Mouse (Mus musculus): Measurements from ENCODE around the gene Col11a2.

Gene Col11a2

GRCm38 (mm10) chr17:34072091-34072490, 32.9 kb downstream of the Col11a2 start:
- no peak for DNase-seq

- DNase-seq: peak; percentile 84
Measured at GRCm38 (mm10) chr17:34075271-34075670, 36.0 kb downstream of the Col11a2 start.

GRCm38 (mm10) chr17:34077549-34077948, 38.3 kb downstream of the Col11a2 start:
- peak; percentile 79 for DNase-seq

GRCm38 (mm10) chr17:34078148-34078547, 38.9 kb downstream of the Col11a2 start:
- no peak for DNase-seq

GRCm38 (mm10) chr17:34079002-34079401, 39.8 kb downstream of the Col11a2 start:
- no peak for DNase-seq

- peak; percentile 34 for DNase-seq
Measured at GRCm38 (mm10) chr17:34079621-34080020, 40.4 kb downstream of the Col11a2 start.

- no peak for DNase-seq
Measured at GRCm38 (mm10) chr17:34083104-34083503, 43.9 kb downstream of the Col11a2 start.

GRCm38 (mm10) chr17:34087386-34087785, 48.1 kb downstream of the Col11a2 start:
- DNase-seq: no peak

GRCm38 (mm10) chr17:34088124-34088523, 48.9 kb downstream of the Col11a2 start:
- no peak for DNase-seq

- DNase-seq: peak; percentile 66
Measured at GRCm38 (mm10) chr17:34090923-34091322, 51.7 kb downstream of the Col11a2 start.

GRCm38 (mm10) chr17:34092197-34092875, 53.1 kb downstream of the Col11a2 start, which contains the start of gene H2-Oa:
TSS of gene H2-Oa (plus strand) at chr17:34092340.
- DNase-seq: peak; percentile 75

GRCm38 (mm10) chr17:34093199-34093874, 54.1 kb downstream of the Col11a2 start:
- peak; percentile 73 for DNase-seq

GRCm38 (mm10) chr17:34094283-34095035, 55.2 kb downstream of the Col11a2 start:
- peak; percentile 63 for DNase-seq

- no peak for DNase-seq
Measured at GRCm38 (mm10) chr17:34096497-34097010, 57.3 kb downstream of the Col11a2 start.

- DNase-seq: no peak
Measured at GRCm38 (mm10) chr17:34097272-34097671, 58.0 kb downstream of the Col11a2 start.

- DNase-seq: no peak
Measured at GRCm38 (mm10) chr17:34098709-34099479, 59.7 kb downstream of the Col11a2 start.

- no peak for DNase-seq
Measured at GRCm38 (mm10) chr17:34099531-34099930, 60.3 kb downstream of the Col11a2 start.

- DNase-seq: no peak
Measured at GRCm38 (mm10) chr17:34101185-34101584, 61.9 kb downstream of the Col11a2 start.

GRCm38 (mm10) chr17:34101604-34102032, 62.4 kb downstream of the Col11a2 start:
- peak; percentile 98 for DNase-seq

- DNase-seq: no peak
Measured at GRCm38 (mm10) chr17:34102831-34103230, 63.6 kb downstream of the Col11a2 start.

GRCm38 (mm10) chr17:34104804-34105203, 65.6 kb downstream of the Col11a2 start:
- no peak for DNase-seq

GRCm38 (mm10) chr17:34106555-34106954, 67.3 kb downstream of the Col11a2 start:
- no peak for DNase-seq

Measured in thymus, postnatal 14 days (tissue).